Mouse (Mus musculus): ENCODE data around the gene Zswim9.

The Zswim9 gene

DNA sequence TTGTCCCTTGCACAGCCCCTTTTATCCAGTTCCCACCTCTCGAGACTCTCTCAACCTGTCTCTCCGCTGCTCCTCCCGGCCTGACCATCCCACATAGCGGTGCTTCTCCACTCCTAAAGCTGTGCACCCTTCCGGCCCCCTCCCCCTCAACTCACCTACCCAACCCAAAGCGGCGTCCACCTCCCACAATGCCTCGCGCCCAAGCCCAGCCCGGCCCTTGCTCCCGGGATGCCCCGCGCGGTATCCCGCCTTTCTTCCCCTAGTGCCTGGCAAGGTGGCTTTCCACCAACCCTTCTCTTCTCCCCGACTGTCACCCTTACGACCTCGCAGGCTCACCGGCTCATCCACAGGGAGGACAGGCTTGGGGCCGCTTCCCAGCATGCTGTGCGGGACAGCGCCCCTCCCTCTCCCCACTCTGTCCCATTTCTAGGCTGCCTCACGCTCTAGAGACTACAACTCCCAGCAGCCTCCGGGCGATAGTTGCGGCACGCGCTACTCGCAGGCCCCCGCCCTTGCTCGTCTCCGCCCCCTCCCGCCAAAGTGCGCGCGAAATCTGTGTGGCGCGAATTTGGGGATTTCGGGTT, at the start of gene Zswim9:
TSS of gene Zswim9 (minus strand) at position 414 of the 584 bp plus-strand sequence.
- DNase-seq (ENCODE audit: inconsistent age in 2 of 2, low spot score in 1 of 2) = peak; percentile 93 to 98

- no peak for DNase-seq (ENCODE audit: inconsistent age in 2 of 2, low spot score in 1 of 2)
These were observed 45.8 kb upstream of the Zswim9 start, which contains the start of gene Pla2g4c for GRCm38 (mm10) chr7:13324316-13324715. TSS of gene Pla2g4c (plus strand) at chr7:13324655.

GRCm38 (mm10) chr7:13321424-13321823, 42.9 kb upstream of the Zswim9 start:
- DNase-seq (ENCODE audit: inconsistent age in 2 of 2, low spot score in 1 of 2) = no peak

- no peak for DNase-seq (ENCODE audit: inconsistent age in 2 of 2, low spot score in 1 of 2)
These were observed 35.6 kb upstream of the Zswim9 start for GRCm38 (mm10) chr7:13314095-13314597.

GRCm38 (mm10) chr7:13311401-13311800, 32.9 kb upstream of the Zswim9 start:
- no peak for DNase-seq (ENCODE audit: inconsistent age in 2 of 2, low spot score in 1 of 2)

- no peak for DNase-seq (ENCODE audit: inconsistent age in 2 of 2, low spot score in 1 of 2)
These were observed 32.1 kb upstream of the Zswim9 start for GRCm38 (mm10) chr7:13310493-13311199.

DNA sequence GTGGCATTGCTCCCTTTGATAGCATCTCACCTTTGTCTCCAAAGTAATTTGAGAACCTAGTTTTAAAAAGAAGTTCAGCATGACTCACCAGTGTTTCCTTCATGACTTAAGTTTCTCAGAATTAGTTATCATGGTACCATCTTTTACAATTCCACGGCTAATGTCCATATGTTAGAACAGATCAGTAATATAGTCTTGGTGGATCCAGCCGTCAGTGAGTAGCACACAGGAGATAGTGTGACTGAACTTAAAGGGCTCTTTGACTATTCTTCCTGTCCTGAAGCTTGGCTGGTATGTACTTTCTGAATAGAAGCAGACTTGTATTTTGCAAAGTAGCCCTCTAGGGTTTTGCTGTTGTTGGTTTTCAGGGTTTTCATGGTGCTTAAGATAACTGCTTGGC, 30.9 kb upstream of the Zswim9 start:
- DNase-seq (ENCODE audit: inconsistent age in 2 of 2, low spot score in 1 of 2) = no peak

DNA sequence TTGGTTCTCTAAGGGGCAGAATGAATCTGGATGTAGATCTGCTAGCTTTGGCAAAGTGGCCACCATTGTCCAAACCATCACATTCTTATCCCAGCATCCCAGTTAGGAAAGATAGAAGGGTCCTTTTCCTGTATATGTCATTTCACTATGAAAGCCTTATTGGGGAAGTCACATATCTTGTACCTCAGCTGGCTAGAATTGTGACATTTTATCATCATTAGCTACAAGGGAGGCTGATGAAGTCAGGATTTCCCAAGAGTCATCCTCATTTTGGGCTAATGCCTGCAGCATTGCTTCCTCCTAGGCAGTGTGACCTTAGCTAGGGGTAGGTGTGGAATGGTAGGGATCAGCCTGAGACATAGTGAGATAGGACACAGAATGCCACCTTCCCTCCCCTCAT, 24.9 kb upstream of the Zswim9 start:
- no peak for DNase-seq (ENCODE audit: inconsistent age in 2 of 2, low spot score in 1 of 2)

DNA sequence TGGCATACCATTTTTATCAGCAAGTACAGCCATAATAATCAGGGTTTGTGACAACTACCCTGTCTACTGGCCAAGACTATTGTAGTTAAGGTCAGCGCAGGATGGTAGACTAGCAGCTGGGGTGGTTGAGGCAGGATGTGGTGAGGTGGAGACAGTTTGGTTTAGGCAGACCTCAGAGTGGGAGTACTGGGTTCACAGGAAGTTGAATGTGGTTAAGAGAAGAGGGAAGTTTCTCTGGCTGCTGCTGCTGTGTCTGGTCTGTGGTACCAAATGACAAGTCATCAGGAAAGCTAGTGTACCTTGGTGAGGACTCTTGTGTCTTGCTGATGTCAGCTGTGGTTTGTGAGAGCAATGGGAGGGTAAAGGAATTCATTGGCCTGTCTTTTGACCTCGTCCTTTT, 24.3 kb upstream of the Zswim9 start:
- no peak for DNase-seq (ENCODE audit: inconsistent age in 2 of 2, low spot score in 1 of 2)

DNA sequence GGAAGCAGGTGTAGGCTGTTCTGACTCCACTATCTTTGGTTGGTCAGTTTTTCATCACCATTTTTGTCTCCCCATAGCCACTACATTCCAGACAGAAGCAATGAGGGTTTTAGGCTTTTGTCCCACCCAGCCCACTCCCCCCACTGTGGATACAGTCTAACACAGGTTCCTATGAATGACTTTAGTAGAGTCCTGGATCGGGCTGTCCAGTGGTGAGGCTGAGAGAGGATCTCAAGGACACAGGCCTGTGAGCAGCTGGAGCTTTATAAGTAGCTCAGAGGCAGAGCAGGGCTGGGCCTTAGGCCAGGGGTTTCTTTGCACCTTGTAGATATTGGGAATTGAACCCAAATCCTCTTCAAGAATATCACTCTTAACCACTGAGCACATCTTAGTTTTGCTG, 23.1 kb upstream of the Zswim9 start:
- DNase-seq (ENCODE audit: inconsistent age in 2 of 2, low spot score in 1 of 2) = no peak

DNA sequence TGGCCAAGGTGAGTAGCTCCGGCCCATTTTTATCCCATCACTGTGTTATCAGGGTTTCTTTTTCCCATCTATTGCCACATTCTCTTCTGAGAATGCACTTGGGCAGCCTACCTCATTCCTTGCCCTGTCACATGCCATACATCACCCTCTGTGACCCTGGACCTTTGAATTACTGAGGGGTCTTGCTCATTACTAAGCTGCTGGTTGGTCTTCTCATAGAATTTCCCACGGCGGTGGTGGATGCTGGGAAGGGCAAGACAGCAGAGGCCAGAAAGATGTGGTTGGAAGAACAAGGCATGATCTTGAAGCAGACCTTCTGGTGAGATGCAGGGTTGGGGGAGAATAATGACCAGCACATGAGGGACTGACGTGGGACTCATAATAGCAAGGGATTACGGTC, 20.3 kb upstream of the Zswim9 start:
- no peak for DNase-seq (ENCODE audit: inconsistent age in 2 of 2, low spot score in 1 of 2)

- DNase-seq (ENCODE audit: inconsistent age in 2 of 2, low spot score in 1 of 2) = no peak
These were observed 19.1 kb upstream of the Zswim9 start for GRCm38 (mm10) chr7:13297636-13298035.

GRCm38 (mm10) chr7:13295256-13295655, 16.7 kb upstream of the Zswim9 start:
- DNase-seq (ENCODE audit: inconsistent age in 2 of 2, low spot score in 1 of 2) = no peak

DNA sequence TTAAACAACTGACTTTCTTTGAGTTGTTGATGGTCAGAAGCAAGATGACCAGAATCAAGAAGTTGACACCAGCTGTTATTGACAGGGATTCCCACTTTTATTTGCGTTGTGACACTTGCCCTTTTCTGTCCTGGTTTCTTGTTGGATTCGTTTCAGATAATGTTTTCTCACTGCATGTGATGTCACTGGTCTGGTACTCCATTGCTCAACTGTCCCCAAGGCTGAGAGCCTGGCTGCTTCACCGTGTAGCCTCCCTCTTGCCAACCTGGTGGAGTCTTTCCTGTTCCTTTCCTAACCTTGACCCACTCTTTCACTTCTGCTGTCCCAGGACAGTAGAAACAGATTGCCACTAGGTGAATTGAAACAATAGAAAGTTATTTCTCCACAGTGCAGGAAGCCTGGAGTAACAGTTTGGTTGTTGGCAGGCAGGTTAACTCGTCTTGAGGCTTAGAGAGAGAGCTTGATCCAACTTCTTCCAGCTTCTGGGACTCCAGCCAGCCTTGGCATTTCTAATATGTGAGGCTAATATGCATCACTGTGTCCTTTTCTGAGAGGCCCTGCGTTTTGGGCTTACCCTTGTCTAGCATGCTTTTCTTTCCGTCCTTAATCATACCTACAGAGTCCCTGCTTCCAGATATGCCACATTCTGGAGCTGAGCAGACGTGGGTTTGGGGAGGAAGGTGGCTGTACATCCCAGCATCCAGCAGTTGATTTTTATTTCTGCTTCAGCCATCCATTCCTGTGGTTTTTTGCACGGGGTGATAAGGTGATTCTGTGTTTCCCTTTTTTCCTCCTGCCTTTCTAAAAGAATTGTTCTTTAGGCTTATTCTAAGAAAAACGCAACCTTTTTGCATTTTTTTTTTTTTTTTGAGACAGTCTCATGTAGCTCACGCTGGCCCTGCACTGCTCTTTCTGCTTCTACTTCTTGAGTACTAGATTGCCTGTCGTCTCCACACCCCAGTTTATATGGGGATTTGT, 15.6 kb upstream of the Zswim9 start:
- peak; percentile 75 to 91 for DNase-seq (ENCODE audit: inconsistent age in 2 of 2, low spot score in 1 of 2)

DNA sequence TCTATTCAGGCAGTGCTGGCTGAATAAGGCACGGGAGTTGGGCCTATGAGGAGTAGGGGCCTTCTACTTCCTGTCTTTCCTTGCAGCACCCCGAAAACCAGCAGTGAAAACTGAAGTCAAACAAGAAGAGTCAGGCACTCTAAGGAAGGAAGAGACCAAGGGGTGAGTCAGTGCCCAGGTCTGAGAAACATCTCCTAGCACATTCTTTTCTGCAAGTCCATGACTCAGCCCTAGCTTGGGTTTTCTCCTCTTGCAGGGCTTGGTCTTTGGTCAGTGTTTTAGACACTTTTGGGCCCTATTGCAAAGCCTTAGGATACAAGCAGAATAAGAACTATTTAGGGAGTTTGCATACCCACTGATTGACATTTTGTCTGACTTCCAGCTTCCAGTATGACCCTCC, 12.8 kb upstream of the Zswim9 start:
- peak in 1 of 2 experiments; percentile 37 for DNase-seq (ENCODE audit: inconsistent age in 2 of 2, low spot score in 1 of 2)

DNA sequence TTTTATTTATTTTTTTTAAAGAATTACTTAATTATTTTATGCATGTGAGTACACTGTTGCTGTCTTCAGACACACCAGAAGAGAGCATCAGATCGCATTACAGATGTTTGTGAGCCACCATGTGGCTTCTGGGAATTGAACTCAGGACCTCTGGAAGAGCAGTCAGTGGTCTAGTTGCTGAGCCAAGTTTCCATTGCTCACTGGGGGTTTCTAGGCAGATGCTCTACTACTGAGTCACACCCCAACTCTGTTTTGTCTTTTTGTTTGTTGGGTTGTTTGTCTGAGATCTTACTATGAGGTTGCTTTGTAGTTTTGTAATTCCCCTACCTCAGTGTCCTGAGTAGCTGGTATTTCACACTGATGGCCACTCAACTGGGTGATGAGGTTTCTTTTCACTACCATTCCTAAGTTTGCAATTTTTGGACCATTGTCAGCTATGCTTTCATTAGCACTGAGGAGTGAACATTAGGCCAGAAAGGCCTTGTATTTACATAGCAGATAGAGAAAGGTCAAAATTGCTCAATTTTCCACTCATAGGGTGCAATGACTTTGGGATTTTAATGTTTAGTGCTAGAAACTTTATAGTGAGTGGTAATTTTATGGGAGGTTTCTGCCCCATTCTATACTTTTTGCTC, 11.6 kb upstream of the Zswim9 start:
- no peak for DNase-seq (ENCODE audit: inconsistent age in 2 of 2, low spot score in 1 of 2)

- peak in 1 of 2 experiments; percentile 73 for DNase-seq (ENCODE audit: inconsistent age in 2 of 2, low spot score in 1 of 2)
These were observed 10.1 kb upstream of the Zswim9 start for GRCm38 (mm10) chr7:13288621-13289020.

DNA sequence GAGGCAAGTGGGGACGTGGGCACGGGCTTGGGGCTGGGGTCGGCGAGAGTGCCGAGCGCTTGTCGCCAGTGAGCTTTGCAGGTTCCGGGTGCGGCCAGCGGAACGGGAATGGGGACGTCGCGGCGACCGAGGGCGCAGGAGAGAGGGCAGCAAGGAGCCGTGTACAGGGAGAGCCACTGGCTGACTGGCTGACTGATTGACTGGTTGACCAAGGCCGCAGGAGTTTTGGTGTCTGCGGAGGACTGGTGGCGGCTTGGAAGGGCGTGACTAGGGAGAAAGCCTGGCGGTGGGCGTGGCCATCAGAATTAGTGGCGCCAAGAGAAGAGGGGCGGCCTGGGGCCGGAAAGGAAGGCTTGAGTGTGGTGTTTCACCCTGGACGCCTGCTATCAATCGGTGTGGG, 436 bp upstream of the Zswim9 start:
- peak; percentile 23 to 63 for DNase-seq (ENCODE audit: inconsistent age in 2 of 2, low spot score in 1 of 2)

DNA sequence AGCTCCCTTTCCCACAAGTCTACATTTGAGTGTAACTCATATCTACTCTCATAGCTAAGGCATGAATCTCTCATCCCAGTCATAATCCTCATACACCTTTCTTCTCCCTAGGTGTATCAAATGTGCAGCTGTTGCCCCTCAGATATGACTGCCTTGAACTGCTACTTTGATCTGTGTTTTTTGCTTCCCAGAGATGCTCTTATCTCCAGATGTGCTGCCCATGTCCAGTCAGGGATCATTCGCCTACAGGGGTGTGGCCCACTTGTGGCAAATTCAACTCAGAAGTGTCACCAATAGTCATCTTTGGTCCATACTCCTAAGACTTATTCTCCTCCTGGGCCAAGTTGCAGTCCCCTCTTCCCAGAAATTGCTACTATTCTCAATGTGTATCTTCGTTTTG, 688 bp downstream of the Zswim9 start:
- no peak for DNase-seq (ENCODE audit: inconsistent age in 2 of 2, low spot score in 1 of 2)

DNA sequence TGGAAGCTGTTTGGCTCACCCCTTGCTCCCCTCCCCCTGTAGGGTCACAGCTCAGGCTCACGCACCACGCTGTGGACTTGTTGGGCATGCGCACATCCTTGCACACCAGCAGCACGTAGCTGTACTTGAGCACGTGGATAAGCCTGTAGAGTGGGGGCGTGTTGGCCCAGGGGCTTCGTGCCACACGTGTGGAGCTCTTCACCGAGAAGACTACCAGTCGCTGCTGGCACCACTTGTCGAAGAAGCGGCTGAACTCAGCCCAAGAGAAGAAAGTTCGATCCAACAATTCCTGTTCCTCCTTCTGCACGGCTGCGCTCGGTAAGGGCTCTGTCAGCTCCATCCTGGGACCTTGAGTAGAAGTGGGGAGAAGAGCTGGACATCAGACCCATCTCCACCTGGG, 1.4 kb downstream of the Zswim9 start, which contains the start of gene Lig1:
TSS of gene Lig1 (plus strand) at position 203 of the 400 bp plus-strand sequence.
- DNase-seq (ENCODE audit: inconsistent age in 2 of 2, low spot score in 1 of 2) = no peak

GRCm38 (mm10) chr7:13271704-13272103, 6.8 kb downstream of the Zswim9 start:
- DNase-seq (ENCODE audit: inconsistent age in 2 of 2, low spot score in 1 of 2) = no peak
